Mouse (Mus musculus) ZHBTc4 (cell line): Measurements from ENCODE around the gene Efhd1.
A peak's percentile ranks its signal among the peaks of the same experiment; 100 is the strongest.

Experiments used
- DNase-seq: peaks from one replicate; pipeline ENCODE4 v3.0.0-alpha.2; 2011; ENCODE audit warnings: low read depth, low spot score

Gene Efhd1

DNA sequence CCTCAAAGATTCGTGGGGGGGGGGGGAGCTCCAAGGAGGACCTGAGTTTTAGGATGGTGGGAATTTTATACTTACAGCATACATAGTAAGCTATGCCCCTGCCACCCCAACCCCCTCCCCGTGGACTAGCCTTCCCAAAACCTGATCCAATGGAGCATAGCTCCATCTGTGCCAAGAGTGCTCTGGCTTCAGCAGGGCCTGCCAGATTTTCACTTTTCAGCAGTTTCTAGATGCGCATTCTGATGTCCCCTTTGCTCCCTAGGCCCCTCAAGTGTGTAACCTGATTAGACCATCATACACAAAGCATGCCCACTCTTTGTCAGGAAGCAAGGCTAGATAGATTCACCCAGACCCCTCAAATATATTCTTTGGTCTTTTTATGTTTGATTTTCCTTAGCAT lies 6.0 kb downstream of the Efhd1 start:
- DNase-seq = no peak

DNA sequence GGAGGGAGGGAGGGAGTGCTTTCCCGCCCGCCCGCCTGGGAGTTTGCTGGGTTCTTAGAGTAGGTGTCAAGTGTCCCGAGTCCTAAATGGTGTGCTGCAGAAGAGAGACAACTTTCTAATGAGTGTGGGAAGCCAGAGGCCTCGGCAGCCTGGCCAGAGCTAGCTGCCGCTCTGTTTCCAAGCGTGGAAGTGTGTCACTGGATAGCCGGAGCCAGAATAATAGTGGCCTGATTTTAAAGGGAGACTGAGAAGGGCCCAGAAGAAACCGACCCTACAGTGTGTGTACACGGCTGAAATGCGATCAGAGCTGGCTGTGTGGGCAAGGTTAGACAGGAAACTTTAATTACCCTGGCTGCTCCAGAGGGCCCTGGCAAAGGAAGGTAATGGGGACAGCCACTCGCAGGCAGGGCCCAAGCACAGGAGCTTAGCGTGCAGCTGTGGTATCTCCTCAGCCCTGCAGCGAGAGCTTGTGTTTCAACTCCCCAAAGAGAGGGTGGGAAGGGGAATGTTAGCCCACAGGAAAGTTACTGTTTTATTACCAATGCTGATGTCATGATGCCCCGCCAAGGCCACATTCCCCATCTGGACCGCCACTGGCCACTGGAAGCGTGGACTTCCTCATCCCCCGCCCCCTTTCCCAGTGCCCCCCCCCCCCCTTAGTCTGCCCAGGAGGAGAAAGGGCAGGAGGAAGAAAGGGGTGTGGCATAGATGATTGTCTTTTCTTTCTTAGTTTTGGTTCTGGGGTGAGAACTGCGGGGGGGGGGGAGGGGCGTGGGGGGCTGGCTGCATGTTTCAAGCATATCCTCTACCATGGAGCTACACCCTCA lies 6.7 kb downstream of the Efhd1 start:
- no peak for DNase-seq

DNA sequence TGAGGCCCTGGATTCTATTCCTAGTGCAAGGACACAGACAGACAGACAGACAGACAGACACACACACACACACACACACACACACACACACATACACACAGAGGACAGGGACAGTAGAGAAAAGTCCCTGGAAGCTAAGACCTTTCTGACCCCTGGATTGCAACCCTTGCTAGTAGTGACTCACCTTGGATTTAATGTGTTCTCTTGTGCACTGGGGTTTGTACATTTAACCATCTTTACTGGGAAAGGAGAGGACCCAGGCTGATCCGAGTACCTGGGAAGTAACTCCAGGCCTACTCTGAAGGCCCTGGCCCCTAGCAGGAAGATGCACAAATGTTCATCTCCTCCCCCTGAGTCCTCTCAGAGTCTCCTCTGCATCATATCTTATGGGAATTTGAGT lies 7.4 kb downstream of the Efhd1 start:
- DNase-seq = no peak

DNA sequence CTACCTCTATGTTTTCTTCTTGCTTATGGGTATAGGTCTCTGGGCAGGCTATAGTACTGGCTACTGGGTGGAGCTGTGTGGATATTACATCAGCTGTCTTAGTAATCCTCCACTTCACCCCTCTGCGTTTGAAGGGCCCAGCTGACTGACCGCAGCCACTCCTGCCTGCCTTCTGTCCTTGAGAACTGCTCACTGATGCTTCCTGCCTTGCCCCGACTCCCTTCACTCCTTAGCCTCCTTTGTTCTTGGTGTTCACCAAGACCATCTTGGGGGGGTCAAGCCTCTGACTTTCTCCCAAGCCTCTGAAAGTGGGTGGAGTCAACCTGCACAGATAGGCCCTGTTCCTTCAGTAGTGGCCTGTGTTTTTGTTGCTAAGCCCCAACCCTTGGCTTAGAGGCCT lies 8.3 kb downstream of the Efhd1 start:
- DNase-seq = no peak

DNA sequence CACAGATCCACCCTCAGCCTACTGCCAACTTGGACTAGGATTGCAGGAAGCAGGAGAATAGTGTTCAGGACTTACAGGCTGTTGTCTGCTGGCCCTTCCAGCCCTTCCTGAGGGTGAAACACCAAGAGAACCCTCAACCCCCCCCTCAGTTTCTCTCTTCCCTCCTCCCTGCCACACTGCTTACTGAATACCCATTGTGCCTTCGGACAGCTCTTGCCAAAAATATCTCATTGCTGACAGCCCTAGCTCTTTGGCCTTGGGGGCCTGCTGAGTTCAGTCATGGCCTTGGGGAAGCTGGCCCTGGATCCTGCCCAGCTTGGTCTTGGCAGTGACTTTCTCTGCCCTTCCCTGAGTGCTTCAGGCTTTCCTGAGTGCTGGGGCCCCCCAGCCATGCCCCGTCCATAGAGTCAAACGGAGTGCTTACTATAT lies 9.4 kb downstream of the Efhd1 start:
- DNase-seq = no peak

DNA sequence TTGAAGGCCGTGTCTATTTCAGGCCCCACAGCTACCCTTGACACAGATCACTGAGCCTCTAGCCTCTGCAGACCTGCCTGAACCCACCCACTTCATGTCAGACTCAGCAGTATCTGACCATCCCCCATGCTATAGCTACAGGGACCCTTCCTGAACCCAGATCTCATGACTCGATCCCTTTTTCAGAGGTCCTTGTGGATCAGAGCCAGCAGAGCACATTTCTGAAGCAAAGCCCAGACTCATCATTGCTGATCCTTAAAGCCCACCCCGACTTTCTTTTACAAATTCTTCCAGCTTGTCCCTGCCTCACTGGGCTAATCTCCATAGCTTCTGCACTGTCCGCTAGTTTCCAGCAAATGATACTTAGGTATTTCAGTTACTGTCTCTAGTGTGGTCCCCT lies 10.0 kb downstream of the Efhd1 start:
- no peak for DNase-seq

DNA sequence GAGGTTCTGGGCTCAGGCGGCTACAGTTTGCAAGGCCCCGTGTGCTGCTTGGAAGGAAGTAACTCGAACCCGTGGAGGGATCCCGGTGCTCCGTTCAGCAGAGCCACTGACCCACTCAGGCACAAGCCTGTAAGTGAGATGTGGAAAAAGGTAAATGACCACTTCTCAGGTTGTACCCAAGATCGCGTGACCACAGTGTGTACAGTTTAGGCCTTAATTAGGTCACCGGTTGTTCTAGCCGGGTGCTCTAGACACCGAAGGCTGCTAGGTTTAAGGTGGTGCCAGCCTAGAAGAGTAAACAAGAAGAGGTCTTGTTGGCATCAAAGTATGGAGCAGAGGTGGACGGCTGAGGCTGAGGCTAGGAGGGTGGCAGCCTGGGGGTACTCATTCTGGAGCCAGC lies 11.0 kb downstream of the Efhd1 start:
- DNase-seq = no peak

DNA sequence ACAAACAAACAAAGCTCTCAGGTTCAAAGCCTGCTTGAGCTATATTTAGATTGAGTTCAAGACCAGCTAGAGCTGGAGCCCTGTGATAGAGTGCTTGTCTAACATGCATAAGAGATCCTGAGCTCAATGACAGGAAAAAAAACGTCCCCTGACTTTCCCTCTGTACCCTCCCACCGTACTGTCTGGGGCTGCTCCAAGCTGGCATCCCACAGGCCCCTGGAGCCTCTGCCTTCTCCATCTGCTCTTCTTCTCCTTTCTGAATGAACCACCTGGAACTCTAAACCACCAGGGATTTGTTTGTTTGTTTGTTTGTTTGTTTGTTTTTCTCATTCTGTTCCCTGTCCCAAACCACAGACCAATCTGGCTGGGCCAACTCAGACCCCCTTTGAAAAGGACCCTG lies 11.9 kb downstream of the Efhd1 start:
- no peak for DNase-seq

DNA sequence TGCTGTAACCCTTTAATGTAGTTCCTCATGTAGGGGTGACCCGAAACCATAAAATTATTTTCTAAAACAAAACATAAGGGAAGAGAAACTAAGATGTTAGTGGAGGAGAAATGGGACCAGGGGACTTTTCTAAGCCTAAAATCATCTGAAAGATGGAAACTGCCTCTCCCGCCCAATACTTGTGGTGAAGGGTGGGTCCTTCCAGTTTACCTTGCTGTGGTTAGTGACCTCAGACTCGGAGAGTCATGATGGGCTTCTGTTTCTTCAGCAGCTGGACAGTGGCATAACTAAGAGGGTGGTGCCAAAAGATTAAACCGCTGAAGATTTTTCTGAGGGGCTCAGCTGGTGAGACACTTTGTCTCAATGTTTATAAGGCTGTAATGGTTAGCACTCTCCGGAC lies 16.1 kb downstream of the Efhd1 start:
- no peak for DNase-seq

DNA sequence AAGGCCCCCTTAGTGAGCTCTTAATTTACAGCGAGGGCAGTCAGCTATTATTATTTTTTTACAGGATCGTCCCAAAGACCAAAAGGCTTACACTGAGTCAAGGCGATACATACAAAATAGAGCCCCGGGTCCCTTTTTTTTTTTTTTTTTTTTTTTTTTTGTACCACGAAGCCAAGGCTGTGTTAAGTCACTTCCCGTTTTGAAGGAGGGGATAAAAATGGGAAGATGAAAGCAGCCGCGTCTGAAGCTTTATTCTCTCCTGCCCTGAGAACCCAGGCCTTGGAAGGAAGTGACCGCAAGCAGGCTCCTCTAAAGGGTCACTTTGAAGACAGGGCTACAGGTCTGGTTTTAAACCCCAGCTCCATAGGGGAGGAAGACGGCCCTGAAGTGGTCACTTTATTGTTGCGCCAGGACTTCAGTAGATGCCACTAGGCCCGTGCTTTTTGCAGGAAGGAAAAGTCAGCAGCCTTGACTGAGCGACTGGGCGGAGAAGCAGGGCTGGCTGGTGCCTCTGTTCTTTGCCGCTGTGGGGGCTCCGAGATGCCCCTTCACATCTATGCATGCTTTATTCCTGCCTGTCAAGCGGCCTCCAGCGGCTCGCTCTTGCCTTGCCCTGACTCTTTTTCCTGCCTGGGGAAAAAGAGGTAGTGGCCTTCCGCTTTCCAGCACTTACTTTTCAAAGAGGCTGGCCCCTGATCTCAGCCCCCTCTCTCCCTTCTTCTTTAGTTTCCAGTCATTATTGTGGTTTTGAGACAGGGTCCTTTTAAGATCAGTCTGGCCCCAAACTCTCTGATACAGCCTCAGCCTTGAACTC lies 17.6 kb downstream of the Efhd1 start:
- no peak for DNase-seq

DNA sequence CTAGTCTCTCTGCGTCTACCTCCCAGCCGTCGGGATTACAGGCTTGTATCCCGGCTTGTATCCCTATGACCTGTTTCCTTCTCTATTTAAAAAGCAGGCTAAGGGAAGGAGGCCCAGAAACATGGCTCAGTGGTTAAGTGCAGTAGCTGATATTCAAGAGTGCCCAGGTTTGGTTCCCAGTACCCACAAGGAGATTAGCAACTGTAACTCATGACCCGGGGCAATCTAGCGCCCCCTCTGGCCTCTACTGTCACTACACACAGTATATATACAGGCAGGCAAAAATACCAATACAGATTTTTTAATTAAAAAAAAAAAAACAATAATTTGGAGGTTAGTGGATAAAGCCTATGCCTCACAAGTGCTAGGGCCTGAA lies 18.2 kb downstream of the Efhd1 start:
- DNase-seq = peak; percentile 65

DNA sequence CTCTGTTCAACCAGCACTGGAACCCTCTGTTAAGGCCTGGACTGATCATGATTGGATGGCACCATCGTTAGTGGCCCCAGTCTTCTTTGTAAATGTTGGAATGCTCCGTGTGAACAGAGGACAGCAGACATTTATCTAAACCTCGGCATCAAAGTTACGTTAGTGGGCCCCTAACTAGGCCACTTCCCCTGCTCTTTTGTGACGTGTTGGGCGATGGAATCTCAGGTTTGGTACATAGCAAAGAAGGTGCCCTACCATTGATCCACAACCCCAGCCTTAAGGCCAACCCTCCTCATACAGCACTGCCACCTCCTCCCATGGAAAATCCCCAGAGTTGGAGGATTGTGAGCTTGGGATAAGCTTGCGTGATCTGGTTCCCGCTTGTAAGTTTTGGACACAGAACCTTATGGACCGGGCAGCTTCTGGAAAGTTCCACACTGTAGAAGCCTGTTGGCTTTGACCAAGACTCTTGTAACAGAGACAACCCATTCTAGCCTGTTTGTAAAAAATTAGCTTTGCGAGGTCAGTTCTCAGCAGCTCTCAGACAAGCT lies 19.3 kb downstream of the Efhd1 start:
- DNase-seq = no peak

DNA sequence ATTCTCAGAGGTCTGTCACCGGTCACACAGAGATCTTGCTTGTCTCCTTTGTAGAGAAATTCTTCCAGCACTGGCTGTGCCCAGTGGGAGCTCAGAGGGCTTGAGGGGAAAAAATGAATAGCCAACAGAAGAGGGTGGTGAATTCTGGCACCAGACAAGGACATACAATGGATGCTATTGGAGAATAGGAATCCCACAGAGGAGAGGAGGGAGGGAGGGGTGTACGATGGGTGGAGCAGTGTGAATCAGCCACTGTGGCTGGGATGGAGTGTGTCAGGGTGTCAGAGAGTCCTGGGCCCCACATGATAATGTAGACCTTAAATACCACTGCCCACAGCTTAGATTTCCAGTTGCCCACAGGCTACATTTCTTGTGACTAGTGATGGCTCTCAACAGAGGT lies 22.9 kb downstream of the Efhd1 start:
- no peak for DNase-seq

DNA sequence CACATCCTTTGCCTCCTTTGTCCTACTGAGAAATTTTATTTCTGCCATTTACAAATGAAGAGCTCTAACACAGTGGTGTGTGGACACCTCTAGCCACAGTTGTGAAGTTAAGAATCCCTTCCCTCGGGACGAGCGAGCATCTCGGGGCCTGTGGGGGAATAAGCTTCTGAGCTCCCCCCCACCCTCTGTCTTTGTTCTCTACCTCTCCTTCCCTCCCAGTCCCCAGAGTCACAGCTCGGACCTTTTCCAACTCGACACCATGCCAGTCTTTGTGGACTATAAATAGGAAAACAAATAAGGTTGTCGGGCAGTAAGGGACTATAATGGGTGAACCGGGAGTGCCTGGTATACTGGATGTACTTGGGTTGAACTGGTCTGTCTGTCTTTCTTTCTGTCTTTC lies 27.3 kb downstream of the Efhd1 start:
- DNase-seq = no peak

DNA sequence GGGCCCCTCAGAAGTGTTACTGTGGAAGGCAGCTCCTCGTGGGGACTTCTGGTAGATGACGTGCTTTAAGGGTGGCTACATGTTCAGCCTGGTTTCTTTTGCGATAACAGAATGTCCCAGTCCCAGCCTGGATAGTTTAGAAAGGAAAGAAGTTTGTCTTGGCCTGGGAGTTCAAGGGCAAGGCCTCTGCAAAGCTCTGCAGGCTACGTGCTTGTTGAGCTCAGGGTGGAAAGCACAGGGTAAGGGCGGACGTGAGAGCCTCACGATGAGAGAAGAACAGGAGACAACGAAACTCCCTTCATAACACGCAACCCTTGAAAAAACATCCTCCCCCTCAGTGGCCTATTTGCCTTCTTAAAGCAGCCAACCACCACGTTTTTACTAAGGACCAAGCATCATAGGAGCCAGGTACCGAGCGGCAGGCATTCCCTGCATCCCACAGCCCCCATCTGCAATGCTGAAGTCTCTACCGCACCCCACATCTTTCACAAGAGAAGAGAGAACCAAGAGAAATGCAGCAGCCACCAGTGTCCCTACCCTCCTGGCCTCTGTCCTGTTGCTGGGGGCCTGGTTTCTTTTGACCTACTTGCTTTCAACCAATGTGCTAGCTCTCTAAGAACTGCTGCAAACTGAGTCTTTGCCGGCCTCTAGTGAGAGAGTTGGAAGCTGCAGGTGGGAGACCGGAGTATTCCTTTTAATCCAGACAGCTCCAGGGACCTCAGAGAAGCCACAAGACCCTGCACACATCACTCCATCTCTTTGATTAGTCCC lies 28.4 kb downstream of the Efhd1 start:
- peak; percentile 73 for DNase-seq

DNA sequence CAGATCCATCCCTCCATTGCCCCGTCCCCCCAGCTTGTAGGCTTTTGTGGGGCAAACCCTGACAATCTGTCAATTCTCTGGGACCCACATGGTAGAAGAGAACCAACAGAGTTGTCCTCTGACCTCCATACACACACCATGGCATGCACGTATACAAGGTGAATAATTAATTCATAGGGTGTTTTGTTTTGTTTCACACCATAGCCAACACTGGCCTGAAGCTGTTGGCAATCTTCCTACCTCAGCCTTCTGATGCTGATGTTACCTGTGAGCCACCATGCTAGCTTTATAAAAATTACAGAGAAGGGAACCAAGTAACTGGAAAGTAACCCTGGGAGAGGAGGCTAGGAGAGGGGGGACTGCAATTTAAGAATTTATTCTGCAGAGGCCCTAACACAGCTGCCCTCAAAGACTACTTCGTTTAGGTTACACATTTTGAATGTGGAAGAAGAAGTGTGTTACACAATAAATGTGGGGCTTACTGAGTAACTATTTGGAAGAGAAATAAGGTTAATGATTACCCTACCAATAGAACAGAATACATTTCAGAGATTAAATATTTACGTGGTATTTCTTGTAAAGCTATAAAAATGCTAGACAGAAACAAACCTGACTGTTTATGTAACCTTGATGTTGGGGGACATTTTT lies 30.0 kb downstream of the Efhd1 start:
- DNase-seq = no peak

DNA sequence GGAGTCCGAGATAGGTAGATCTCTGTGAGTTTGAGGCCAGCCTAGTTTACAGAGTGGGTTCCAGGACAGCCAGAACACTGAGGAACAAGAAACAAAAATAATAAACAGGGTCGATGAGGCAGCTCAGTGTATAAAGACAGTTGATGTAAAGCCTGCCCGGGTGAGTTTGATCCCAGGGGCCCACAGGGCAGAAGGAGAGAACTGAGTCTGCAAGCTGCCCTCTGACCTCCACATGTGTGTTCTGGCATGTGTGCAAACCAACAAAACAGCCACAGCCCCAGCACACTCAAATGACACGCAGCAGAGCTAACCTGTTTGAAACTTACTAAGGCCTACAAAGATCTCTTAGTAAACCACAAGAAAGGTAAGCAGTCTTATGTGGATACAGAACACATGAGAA lies 30.8 kb downstream of the Efhd1 start:
- no peak for DNase-seq

DNA sequence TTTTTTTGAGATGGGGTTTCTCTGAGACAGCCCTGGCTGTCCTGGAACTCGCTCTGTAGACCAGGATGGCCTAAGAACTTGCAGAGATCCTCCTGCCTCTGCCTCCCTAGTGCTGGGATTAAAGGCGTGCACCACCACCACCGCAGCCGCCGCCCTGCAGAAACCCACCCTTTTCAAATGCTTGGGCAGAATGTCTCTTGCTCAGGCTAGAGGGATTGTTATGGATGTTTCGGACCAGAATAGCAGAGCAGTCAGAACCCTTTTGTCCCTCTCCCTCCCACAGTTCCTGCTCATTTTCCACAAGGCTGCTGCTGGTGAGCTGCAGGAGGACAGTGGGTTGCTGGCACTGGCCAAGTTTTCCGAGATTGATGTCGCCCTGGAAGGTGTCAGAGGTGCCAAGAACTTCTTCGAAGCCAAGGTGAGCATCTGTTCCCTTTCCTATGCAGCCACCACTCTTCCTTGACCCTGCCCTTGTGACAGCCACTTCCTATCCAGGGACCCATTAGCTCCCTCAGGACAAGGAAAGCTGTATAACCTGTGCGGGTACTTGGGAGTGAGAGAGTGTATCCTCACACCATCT lies 33.3 kb downstream of the Efhd1 start:
- peak; percentile 75 for DNase-seq

DNA sequence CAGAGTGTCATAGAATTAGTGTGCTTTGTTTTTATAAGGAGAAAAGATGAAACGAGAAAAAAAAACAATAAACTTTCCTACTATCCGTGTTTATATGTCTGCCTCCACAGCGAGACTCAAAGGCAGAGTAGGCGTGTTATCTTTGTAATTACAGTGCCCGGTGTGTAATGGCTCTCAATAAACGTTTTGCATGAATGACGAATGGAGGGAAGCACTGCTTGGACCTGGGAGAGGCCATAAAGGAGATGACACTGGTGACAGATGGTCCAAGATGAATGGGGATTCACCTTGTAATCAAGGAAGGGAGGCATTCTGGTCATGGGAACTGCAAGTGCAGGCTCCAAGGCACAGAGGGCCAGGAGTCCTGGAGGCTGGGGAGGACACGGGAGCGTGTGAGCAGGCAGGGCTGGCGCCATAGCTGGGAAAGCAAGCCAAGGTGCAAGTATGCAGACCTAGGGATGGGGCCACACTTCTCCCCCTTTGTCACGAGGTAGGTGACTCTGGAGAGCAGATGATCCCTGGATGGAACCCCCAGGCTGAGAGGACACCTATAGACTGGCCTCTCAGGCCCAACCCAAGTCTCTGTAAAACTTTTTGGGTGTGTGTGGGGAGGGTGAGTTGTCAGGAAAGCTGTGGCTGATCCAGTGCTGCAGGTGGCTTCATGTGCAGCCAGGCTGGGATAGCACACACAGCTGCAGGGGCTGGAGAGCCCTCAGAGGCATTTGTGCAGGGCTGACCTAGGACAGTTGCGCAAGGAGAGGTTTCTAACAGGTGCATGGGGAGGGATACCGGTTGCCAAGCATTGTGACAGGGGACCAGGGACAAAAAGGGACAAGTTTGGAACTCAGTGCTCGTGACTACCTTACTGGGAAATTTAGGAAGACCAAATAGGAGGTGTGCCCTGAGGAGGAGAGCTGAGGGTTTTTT lies 36.5 kb downstream of the Efhd1 start:
- no peak for DNase-seq

DNA sequence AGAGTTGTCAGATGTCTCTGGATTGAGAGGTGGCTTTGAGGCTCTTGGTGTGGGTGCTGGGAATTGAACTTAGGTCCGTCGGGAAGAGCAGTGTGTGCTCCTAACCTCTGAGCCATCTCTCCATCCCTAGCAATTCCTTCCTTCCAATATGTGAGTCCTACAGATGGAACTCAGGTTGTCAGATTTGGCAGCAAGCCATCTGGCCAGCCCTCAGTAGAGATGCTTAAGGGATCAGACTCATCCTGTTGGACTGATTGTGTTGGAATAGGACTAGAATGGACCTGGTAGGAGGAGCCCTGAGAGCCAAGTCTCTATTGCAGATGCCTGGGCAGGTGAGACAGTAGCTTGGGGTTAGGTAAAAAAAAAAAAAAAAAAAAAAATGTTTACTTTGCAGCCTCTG lies 37.8 kb downstream of the Efhd1 start:
- DNase-seq = no peak
